In genomic region chr3:152733011-152733410, GRCm38 (mm10) we compare ENCODE assay signal across 18 mouse cellular contexts.
"Had no signal": no experiment of that assay in that cellular context is flagged by ENCODE, and none has a peak within 500 bp of the region (broad histone marks: within the 10 kb centered on the region; RNA-seq: fewer than 3 reads in every experiment).

No protein-coding gene starts in this region.

- ATAC-seq: liver, embryonic 12.5 days had no signal

- H3K27ac ChIP-seq: kidney, postnatal 0 days; layer of hippocampus, adult 2 months; limb, embryonic 10.5 days; limb, embryonic 13.5 days; liver, embryonic 12.5 days; liver, embryonic 15.5 days; macrophage; midbrain, embryonic 12.5 days; stomach, embryonic 15.5 days had no signal

- H3K9me3 ChIP-seq: limb, embryonic 10.5 days; limb, embryonic 13.5 days; liver, embryonic 12.5 days; liver, embryonic 15.5 days; midbrain, embryonic 12.5 days; stomach, embryonic 15.5 days had no signal

- H3K4me3 ChIP-seq: layer of hippocampus, adult 2 months; limb, embryonic 10.5 days; limb, embryonic 13.5 days; liver, embryonic 12.5 days; liver, embryonic 15.5 days; midbrain, embryonic 12.5 days; stomach, embryonic 15.5 days had no signal

- H3K27me3 ChIP-seq: limb, embryonic 13.5 days; liver, embryonic 12.5 days; liver, embryonic 15.5 days; midbrain, embryonic 12.5 days; stomach, embryonic 15.5 days had no signal

- H3K36me3 ChIP-seq: limb, embryonic 10.5 days; limb, embryonic 13.5 days; liver, embryonic 15.5 days; midbrain, embryonic 12.5 days; stomach, embryonic 15.5 days had no signal

- H3K4me2 ChIP-seq: limb, embryonic 13.5 days; liver, embryonic 12.5 days; liver, embryonic 15.5 days; midbrain, embryonic 12.5 days; stomach, embryonic 15.5 days had no signal

- H3K9ac ChIP-seq: limb, embryonic 13.5 days; liver, embryonic 12.5 days; liver, embryonic 15.5 days; midbrain, embryonic 12.5 days; stomach, embryonic 15.5 days had no signal

- DNase-seq: kidney, adult 2 months; kidney, postnatal 25 days; layer of hippocampus, adult 9-11 months; liver; lung, adult 18-20 months; retina, postnatal 1 day; right cerebral cortex, postnatal 25 days; spleen, adult 18-20 months; thymus, postnatal 25 days had no signal

- H3K4me1 ChIP-seq: limb, embryonic 13.5 days; midbrain, embryonic 12.5 days had no signal
